Mouse (Mus musculus): ENCODE measurements around the gene Foxn1. TPM values are rescaled to one million over a fixed set of nuclear protein-coding genes. Genes with fewer than 3 reads are reported as not detected.

Gene Foxn1
- polyA plus RNA-seq, 1 experiment from 2014 or later = 0.64 TPM

DNA sequence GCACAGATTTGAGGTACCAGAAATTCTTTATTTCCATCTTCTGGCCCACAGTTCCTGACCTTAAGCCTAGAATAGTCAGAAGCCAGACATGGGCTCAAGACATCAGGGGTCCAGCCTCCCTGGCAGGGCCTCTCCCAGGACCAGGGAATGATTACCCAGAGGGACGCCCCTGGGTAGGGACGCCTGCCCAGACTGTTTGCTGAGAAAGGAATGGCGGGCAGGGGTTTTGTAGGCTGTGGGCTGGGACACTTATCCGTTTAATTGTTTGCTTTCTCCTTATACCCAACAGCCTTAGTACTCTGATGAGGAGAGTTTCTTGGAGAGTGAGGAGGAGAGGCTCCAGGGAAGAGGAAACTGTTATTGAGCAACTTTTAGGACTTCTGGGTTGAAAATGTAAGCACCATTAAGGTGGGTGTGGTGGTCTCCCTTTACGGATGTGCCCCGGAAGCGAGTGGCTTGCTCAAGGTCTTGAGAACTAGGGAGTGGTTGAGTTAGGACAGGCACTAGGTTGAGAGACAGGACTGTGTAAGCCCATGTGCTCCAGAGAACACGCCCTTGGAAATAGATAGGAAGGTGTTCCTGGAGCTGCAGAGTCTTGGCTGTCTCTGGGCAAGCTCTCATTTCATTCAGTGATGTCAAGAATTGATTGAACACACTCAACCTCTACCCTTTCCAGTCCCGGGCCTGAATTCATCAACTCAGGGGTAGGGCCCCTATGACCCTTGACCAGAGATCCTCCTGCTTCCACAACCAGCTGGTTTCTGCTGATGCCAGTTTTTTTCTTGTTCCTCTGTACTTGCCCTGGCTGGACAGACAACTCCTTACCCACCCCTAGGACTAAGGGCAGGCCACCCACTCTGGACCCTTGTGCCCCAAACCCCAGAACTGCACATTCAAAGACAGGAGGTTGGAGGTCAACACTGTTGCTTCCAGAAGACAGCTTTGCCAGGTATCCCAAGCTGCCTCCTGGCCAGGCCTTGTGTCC is 22.2 kb upstream of the Foxn1 start:
- Histone ChIP-seq H3K4me2 (replicated peaks; ENCODE audit: low read depth, low read length) (no peak overlapping the region), H3K9ac (replicated peaks; ENCODE audit: low read depth, low read length) (no peak overlapping the region), H3K27ac (ENCODE audit: low read length) (no peak overlapping the region), H3K4me3 (ENCODE audit: low read depth, low read length) (no peak overlapping the region), H3K36me3 (ENCODE audit: control insufficient read depth, insufficient read depth, low read length) (no peaks in the 10 kb centered on the region), H3K27me3 (ENCODE audit: control insufficient read depth, insufficient read depth, low read length) (no peaks in the 10 kb centered on the region), H3K4me1 (ENCODE audit: control insufficient read depth, insufficient read depth, low read length) (no peaks in the 10 kb centered on the region), H3K9me3 (ENCODE audit: control insufficient read depth, low read depth, low read length) (no peaks in the 10 kb centered on the region)
- WGBS = 48% methylated on average over 9 of the region's 9 CpGs
- no peak; the same call in 1 of the 2 replicates for ATAC-seq (ENCODE audit: insufficient number of reproducible peaks, insufficient read depth, low FRiP score, low read depth)

DNA sequence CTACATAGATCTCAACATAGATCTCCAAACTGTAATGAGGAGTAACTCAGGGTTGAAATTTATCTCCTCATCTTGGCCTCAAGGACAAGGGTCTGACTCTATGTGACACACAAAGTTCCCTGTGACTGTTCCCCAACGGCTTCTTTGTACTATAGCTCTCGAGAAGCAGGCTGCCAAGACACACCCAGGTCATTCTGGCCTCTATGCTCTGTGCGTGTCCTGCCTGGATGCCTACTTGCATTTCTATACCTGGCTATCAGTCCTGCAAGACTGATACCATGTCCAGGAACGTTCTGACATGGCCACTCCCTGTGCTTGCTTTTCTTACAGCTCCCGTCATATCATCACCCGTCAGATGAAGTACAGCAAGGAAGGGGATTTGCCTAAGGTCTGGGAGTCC is 15.7 kb upstream of the Foxn1 start:
- no peaks in the 10 kb centered on the region for H3K4me1 ChIP-seq (ENCODE audit: control insufficient read depth, insufficient read depth, low read length)
- no peak overlapping the region for H3K27ac ChIP-seq (ENCODE audit: low read length)
- H3K9ac ChIP-seq (replicated peaks; ENCODE audit: low read depth, low read length) = no peak overlapping the region
- H3K9me3 ChIP-seq (ENCODE audit: control insufficient read depth, low read depth, low read length) = no peaks in the 10 kb centered on the region
- H3K27me3 ChIP-seq (ENCODE audit: control insufficient read depth, insufficient read depth, low read length) = no peaks in the 10 kb centered on the region
- H3K4me2 ChIP-seq (replicated peaks; ENCODE audit: low read depth, low read length) = no peak overlapping the region
- no peak for ATAC-seq (ENCODE audit: insufficient number of reproducible peaks, insufficient read depth, low FRiP score, low read depth)
- H3K36me3 ChIP-seq (ENCODE audit: control insufficient read depth, insufficient read depth, low read length) = no peaks in the 10 kb centered on the region
- H3K4me3 ChIP-seq (ENCODE audit: low read depth, low read length) = no peak overlapping the region
- 66% methylated on average over 6 of the region's 6 CpGs for WGBS

- H3K27ac ChIP-seq (ENCODE audit: low read length) = no peak overlapping the region
- WGBS = 70% methylated on average over 3 of the region's 3 CpGs
Measured at GRCm38 (mm10) chr11:78401469-78401868, 15.1 kb upstream of the Foxn1 start.

DNA sequence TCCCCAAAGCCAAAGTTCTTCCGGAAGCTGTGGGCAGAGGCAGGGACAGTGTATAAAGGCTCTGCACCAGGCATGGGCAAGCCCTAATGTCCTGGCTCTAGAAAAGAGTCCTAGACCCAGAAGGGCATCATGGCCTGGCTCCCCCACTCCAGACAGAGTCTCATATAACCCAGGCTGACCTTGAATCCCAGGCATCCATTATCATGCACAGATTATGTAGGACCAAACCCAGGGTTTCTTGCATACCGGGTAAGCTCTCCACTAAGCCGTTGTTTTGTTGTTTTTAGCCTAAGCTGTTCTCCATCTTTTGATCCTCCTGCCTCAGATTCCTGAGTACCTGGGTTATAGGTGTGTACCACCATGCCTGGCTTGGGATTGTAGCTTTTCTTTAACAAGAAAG is 14.6 kb upstream of the Foxn1 start:
- Histone ChIP-seq H3K9me3 (ENCODE audit: control insufficient read depth, low read depth, low read length) (no peaks in the 10 kb centered on the region), H3K9ac (replicated peaks; ENCODE audit: low read depth, low read length) (no peak overlapping the region), H3K4me2 (replicated peaks; ENCODE audit: low read depth, low read length) (no peak overlapping the region), H3K4me3 (ENCODE audit: low read depth, low read length) (no peak overlapping the region), H3K27me3 (ENCODE audit: control insufficient read depth, insufficient read depth, low read length) (no peaks in the 10 kb centered on the region), H3K4me1 (ENCODE audit: control insufficient read depth, insufficient read depth, low read length) (no peaks in the 10 kb centered on the region), H3K27ac (ENCODE audit: low read length) (no peak overlapping the region), H3K36me3 (ENCODE audit: control insufficient read depth, insufficient read depth, low read length) (no peaks in the 10 kb centered on the region)
- WGBS = 63% methylated on average over 3 of the region's 3 CpGs
- ATAC-seq (ENCODE audit: insufficient number of reproducible peaks, insufficient read depth, low FRiP score, low read depth) = no peak

More at GRCm38 (mm10) chr11:78401469-78401868, 15.1 kb upstream of the Foxn1 start:
- no peak for ATAC-seq (ENCODE audit: insufficient number of reproducible peaks, insufficient read depth, low FRiP score, low read depth)
- Histone ChIP-seq H3K9me3 (ENCODE audit: control insufficient read depth, low read depth, low read length) (no peaks in the 10 kb centered on the region), H3K4me2 (replicated peaks; ENCODE audit: low read depth, low read length) (no peak overlapping the region), H3K4me1 (ENCODE audit: control insufficient read depth, insufficient read depth, low read length) (no peaks in the 10 kb centered on the region), H3K9ac (replicated peaks; ENCODE audit: low read depth, low read length) (no peak overlapping the region), H3K4me3 (ENCODE audit: low read depth, low read length) (no peak overlapping the region), H3K36me3 (ENCODE audit: control insufficient read depth, insufficient read depth, low read length) (no peaks in the 10 kb centered on the region), H3K27me3 (ENCODE audit: control insufficient read depth, insufficient read depth, low read length) (no peaks in the 10 kb centered on the region)

DNA sequence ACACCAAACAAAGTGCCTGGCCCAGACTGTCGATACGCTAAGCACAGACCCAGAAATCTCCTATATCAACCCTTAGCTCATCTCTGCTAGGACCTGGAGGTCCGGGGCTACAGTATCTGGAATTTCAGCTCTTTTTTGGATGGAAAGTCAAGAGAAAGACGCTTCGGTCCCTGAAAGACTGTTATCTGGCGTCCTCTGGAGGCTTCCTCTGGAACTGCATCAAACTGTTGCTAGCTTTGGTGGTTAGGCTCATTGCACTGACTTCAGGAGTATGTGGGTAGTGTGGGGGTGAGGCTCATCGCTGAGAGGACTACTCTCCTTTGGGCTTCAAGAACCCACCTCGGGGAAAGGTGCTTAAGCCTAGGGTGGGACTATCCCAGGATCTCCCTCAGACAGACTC is 13.3 kb upstream of the Foxn1 start:
- H3K4me2 ChIP-seq (replicated peaks; ENCODE audit: low read depth, low read length) = no peak overlapping the region
- H3K9me3 ChIP-seq (ENCODE audit: control insufficient read depth, low read depth, low read length) = no peaks in the 10 kb centered on the region
- H3K4me1 ChIP-seq (ENCODE audit: control insufficient read depth, insufficient read depth, low read length) = no peaks in the 10 kb centered on the region
- no peak for ATAC-seq (ENCODE audit: insufficient number of reproducible peaks, insufficient read depth, low FRiP score, low read depth)
- no peak overlapping the region for H3K27ac ChIP-seq (ENCODE audit: low read length)
- 19% methylated on average over 8 of the region's 8 CpGs for WGBS
- no peak overlapping the region for H3K9ac ChIP-seq (replicated peaks; ENCODE audit: low read depth, low read length)
- no peaks in the 10 kb centered on the region for H3K36me3 ChIP-seq (ENCODE audit: control insufficient read depth, insufficient read depth, low read length)
- no peaks in the 10 kb centered on the region for H3K27me3 ChIP-seq (ENCODE audit: control insufficient read depth, insufficient read depth, low read length)
- H3K4me3 ChIP-seq (ENCODE audit: low read depth, low read length) = no peak overlapping the region

DNA sequence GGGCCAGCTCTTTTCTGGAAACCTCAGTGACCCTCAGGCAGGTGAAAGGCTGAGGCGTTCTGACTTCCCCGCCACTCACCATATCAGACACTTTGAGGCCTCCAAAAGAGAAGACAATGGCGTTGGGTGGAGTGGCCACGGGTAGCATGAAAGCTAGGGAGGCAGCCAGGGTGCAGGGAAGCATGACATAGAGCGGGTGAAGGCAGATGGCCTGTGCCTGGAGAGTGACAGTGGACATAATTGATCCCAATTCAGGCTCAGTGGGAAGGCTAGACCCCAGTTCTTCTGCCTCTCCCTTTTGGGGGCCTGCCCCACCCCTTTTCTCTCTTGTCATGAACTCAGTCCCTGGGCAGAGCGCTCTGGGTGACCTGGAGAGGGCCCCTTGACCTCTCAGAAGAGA is 11.9 kb upstream of the Foxn1 start:
- H3K4me1 ChIP-seq (ENCODE audit: control insufficient read depth, insufficient read depth, low read length) = no peaks in the 10 kb centered on the region
- ATAC-seq (ENCODE audit: insufficient number of reproducible peaks, insufficient read depth, low FRiP score, low read depth) = no peak
- H3K36me3 ChIP-seq (ENCODE audit: control insufficient read depth, insufficient read depth, low read length) = no peaks in the 10 kb centered on the region
- H3K4me2 ChIP-seq (replicated peaks; ENCODE audit: low read depth, low read length) = no peak overlapping the region
- no peak overlapping the region for H3K4me3 ChIP-seq (ENCODE audit: low read depth, low read length)
- no peak overlapping the region for H3K27ac ChIP-seq (ENCODE audit: low read length)
- H3K9ac ChIP-seq (replicated peaks; ENCODE audit: low read depth, low read length) = no peak overlapping the region
- H3K27me3 ChIP-seq (ENCODE audit: control insufficient read depth, insufficient read depth, low read length) = no peaks in the 10 kb centered on the region
- WGBS = 80% methylated on average over 6 of the region's 6 CpGs
- H3K9me3 ChIP-seq (ENCODE audit: control insufficient read depth, low read depth, low read length) = no peaks in the 10 kb centered on the region

DNA sequence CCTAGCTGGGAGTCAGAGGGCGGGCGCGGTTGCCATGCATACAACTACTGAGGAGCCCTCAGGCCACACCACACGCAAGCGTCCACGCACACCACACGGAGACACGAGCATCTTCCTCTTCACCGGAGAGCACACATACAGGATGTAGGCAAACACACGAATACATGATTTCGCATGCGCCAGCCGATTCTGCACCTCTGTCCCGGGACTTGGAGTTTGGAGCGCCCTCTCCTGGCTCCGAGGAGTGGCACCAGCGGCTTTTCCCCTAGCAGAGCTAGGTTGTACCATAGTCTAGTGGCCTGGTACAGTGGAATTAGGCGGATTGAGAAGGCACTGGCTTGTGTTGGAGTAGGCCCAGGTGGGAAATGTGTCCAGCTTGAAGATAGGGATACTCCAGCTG is 11.0 kb upstream of the Foxn1 start:
- 10% methylated on average over 18 of the region's 18 CpGs for WGBS
- peak overlapping the region; percentile 27; the same call in 1 of the 2 replicates for H3K27ac ChIP-seq (ENCODE audit: low read length)
- no peaks in the 10 kb centered on the region for H3K9me3 ChIP-seq (ENCODE audit: control insufficient read depth, low read depth, low read length)
- H3K27me3 ChIP-seq (ENCODE audit: control insufficient read depth, insufficient read depth, low read length) = no peaks in the 10 kb centered on the region
- no peak for ATAC-seq (ENCODE audit: insufficient number of reproducible peaks, insufficient read depth, low FRiP score, low read depth)
- peak overlapping the region; percentile 35 for H3K4me2 ChIP-seq (replicated peaks; ENCODE audit: low read depth, low read length)
- H3K9ac ChIP-seq (replicated peaks; ENCODE audit: low read depth, low read length) = no peak overlapping the region
- H3K4me1 ChIP-seq (ENCODE audit: control insufficient read depth, insufficient read depth, low read length) = no peaks in the 10 kb centered on the region
- H3K4me3 ChIP-seq (ENCODE audit: low read depth, low read length) = no peak overlapping the region
- no peaks in the 10 kb centered on the region for H3K36me3 ChIP-seq (ENCODE audit: control insufficient read depth, insufficient read depth, low read length)

GRCm38 (mm10) chr11:78396950-78397349 is 10.6 kb upstream of the Foxn1 start:
- H3K4me2 ChIP-seq (replicated peaks; ENCODE audit: low read depth, low read length) = peak overlapping the region; percentile 35
- peak overlapping the region; percentile 27; the same call in 1 of the 2 replicates for H3K27ac ChIP-seq (ENCODE audit: low read length)
- no peak overlapping the region for H3K4me3 ChIP-seq (ENCODE audit: low read depth, low read length)
- no peak for ATAC-seq (ENCODE audit: insufficient number of reproducible peaks, insufficient read depth, low FRiP score, low read depth)
- WGBS = 38% methylated on average over 11 of the region's 11 CpGs
- H3K27me3 ChIP-seq (ENCODE audit: control insufficient read depth, insufficient read depth, low read length) = no peaks in the 10 kb centered on the region
- no peaks in the 10 kb centered on the region for H3K4me1 ChIP-seq (ENCODE audit: control insufficient read depth, insufficient read depth, low read length)
- no peaks in the 10 kb centered on the region for H3K9me3 ChIP-seq (ENCODE audit: control insufficient read depth, low read depth, low read length)
- H3K9ac ChIP-seq (replicated peaks; ENCODE audit: low read depth, low read length) = no peak overlapping the region
- H3K36me3 ChIP-seq (ENCODE audit: control insufficient read depth, insufficient read depth, low read length) = no peaks in the 10 kb centered on the region
